Mouse (Mus musculus) liver, adult 2 months (tissue): ENCODE results near the gene Adam22. TPM values are rescaled to one million over a fixed set of nuclear protein-coding genes. Genes with fewer than 3 reads are reported as not detected.
A peak's percentile ranks its signal among the peaks of the same experiment; 100 is the strongest.

Experiments
- DNase-seq: peaks from one replicate; pipeline ENCODE4 v3.0.0-alpha.2; 2011; ENCODE audit warnings: low read depth, low spot score; ENCODE audit errors: extremely low read depth
- H3K27ac ChIP-seq: fragments of 200-500 bp; replicated peaks from 2 replicates; pipeline ENCODE4 v1.5.1; 2012; ENCODE audit warnings: low read depth, mild to moderate bottlenecking, control low read depth, inconsistent platforms, low read length; ENCODE audit not compliant: insufficient read depth
- H3K27me3 ChIP-seq: fragments of 200-500 bp; 2 replicates; pipeline ENCODE4 v1.6.1; 2012; ENCODE audit warnings: mild to moderate bottlenecking, moderate library complexity, low read length, inconsistent platforms; ENCODE audit not compliant: control insufficient read depth, insufficient read depth
- H3K36me3 ChIP-seq: fragments of 200-500 bp; 2 replicates; pipeline ENCODE4 v1.6.1; 2012; ENCODE audit warnings: low read length, inconsistent platforms; ENCODE audit not compliant: control insufficient read depth, insufficient read depth
- H3K4me1 ChIP-seq: fragments of 200-500 bp; 2 replicates; pipeline ENCODE4 v1.6.1; 2011; ENCODE audit warnings: low read length; ENCODE audit not compliant: control insufficient read depth, insufficient read depth
- H3K4me3 ChIP-seq: fragments of 200-500 bp; 2 replicates; pipeline ENCODE4 v1.5.1; 2011; ENCODE audit warnings: low read depth, mild to moderate bottlenecking, control low read depth, low read length, moderate library complexity; ENCODE audit not compliant: insufficient read depth
- H3K79me2 ChIP-seq: fragments of 200-500 bp; 2 replicates; pipeline ENCODE4 v1.6.1; 2012; ENCODE audit warnings: inconsistent platforms, mild to moderate bottlenecking, low read length, moderate library complexity; ENCODE audit not compliant: control insufficient read depth, insufficient read depth
- H3K9ac ChIP-seq: fragments of 200-500 bp; 2 replicates; pipeline ENCODE4 v1.6.1; 2012; ENCODE audit warnings: low read depth, mild to moderate bottlenecking, control low read depth, inconsistent platforms, low read length
- CTCF ChIP-seq: fragments of 200-500 bp; IDR thresholded peaks from 2 replicates; pipeline ENCODE4 v1.5.1; 2011; ENCODE audit warnings: low read depth, low read length, control low read depth
- POLR2A ChIP-seq: fragments of 200-500 bp; IDR thresholded peaks from 2 replicates; pipeline ENCODE4 v1.6.1; 2011; ENCODE audit warnings: low read length, control low read depth; ENCODE audit not compliant: insufficient read depth; ENCODE audit errors: extremely low read depth
- WGBS: fragments of 180-500 bp; shearing (Covaris S2); methylation state at CpG from one replicate; pipeline ENCODE4 v1.1.7; 2018; 5-methylcytosine and 5-hydroxymethylcytosine counted together
- polyA plus RNA-seq: library from polyadenylated mRNA; depleted of rRNA; stranded (reverse); fragments of >200 nt; gene quantifications from 2 replicates; pipeline ENCODE4 v1.2.3, GENCODE M21; 2012
- total RNA-seq: library from RNA; depleted of rRNA; stranded (reverse); fragments of >200 nt; gene quantifications from 2 replicates; pipeline ENCODE4 v1.2.3, GENCODE M21; 2014

Adam22 gene
- total and polyA plus RNA-seq, 2 experiments: 0.01 to 0.55 TPM

- whole genome bisulfite sequencing: 72% methylated on average over 10 of the region's 10 CpGs
- no peaks in the 10 kb centered on the region for H3K27me3 ChIP-seq
- no peak for TF ChIP-seq POLR2A
- no peak for TF ChIP-seq CTCF
- no peaks in the 10 kb centered on the region for H3K79me2 ChIP-seq
- no peak overlapping the region for H3K4me3 ChIP-seq
- H3K9ac ChIP-seq: no peak overlapping the region
- peak; percentile 4 for DNase-seq
- no peaks in the 10 kb centered on the region for H3K36me3 ChIP-seq
- H3K27ac ChIP-seq: no peak overlapping the region
- H3K4me1 ChIP-seq: no peaks in the 10 kb centered on the region
These were observed 18.4 kb downstream of the Adam22 start for GRCm38 (mm10) chr5:8349557-8349956.

GRCm38 (mm10) chr5:8346329-8346728, 21.6 kb downstream of the Adam22 start:
- H3K36me3 ChIP-seq: no peaks in the 10 kb centered on the region
- H3K27ac ChIP-seq: 0 out of 2 replicates have a peak overlapping the region, but pooled peaks have one; percentile 12
- H3K4me1 ChIP-seq: no peaks in the 10 kb centered on the region
- H3K9ac ChIP-seq: no peak overlapping the region
- no peaks in the 10 kb centered on the region for H3K27me3 ChIP-seq
- TF ChIP-seq CTCF (no peak), POLR2A (no peak)
- peak; percentile 25 for DNase-seq
- H3K4me3 ChIP-seq: no peak overlapping the region
- H3K79me2 ChIP-seq: no peaks in the 10 kb centered on the region

GRCm38 (mm10) chr5:8343296-8343695, 24.7 kb downstream of the Adam22 start:
- no peaks in the 10 kb centered on the region for H3K79me2 ChIP-seq
- 83% methylated on average over 3 of the region's 3 CpGs for WGBS
- no peak for TF ChIP-seq POLR2A
- no peak for TF ChIP-seq CTCF
- no peak for DNase-seq
- no peaks in the 10 kb centered on the region for H3K27me3 ChIP-seq
- H3K36me3 ChIP-seq: no peaks in the 10 kb centered on the region
- H3K9ac ChIP-seq: no peak overlapping the region
- H3K4me3 ChIP-seq: no peak overlapping the region
- H3K4me1 ChIP-seq: no peaks in the 10 kb centered on the region
- H3K27ac ChIP-seq: no peak overlapping the region

- H3K36me3 ChIP-seq: no peaks in the 10 kb centered on the region
- no peaks in the 10 kb centered on the region for H3K4me1 ChIP-seq
- DNase-seq: no peak
- H3K4me3 ChIP-seq: no peak overlapping the region
- H3K9ac ChIP-seq: no peak overlapping the region
- H3K27me3 ChIP-seq: no peaks in the 10 kb centered on the region
- no peaks in the 10 kb centered on the region for H3K79me2 ChIP-seq
- TF ChIP-seq CTCF: no peak
- TF ChIP-seq POLR2A: no peak
- no peak overlapping the region for H3K27ac ChIP-seq
- 92% methylated on average over 4 of the region's 4 CpGs for WGBS
These were observed 26.3 kb downstream of the Adam22 start for GRCm38 (mm10) chr5:8341676-8342075.

- no peak for DNase-seq
- H3K27me3 ChIP-seq: no peaks in the 10 kb centered on the region
- no peaks in the 10 kb centered on the region for H3K4me1 ChIP-seq
- H3K9ac ChIP-seq: no peak overlapping the region
- no peak for TF ChIP-seq CTCF
- TF ChIP-seq POLR2A: no peak
- H3K79me2 ChIP-seq: no peaks in the 10 kb centered on the region
- 81% methylated on average over 4 of the region's 4 CpGs for WGBS
- no peak overlapping the region for H3K27ac ChIP-seq
- H3K4me3 ChIP-seq: no peak overlapping the region
- no peaks in the 10 kb centered on the region for H3K36me3 ChIP-seq
These were observed 40.2 kb downstream of the Adam22 start for GRCm38 (mm10) chr5:8327645-8328269.

GRCm38 (mm10) chr5:8326671-8327070, 41.3 kb downstream of the Adam22 start:
- H3K4me3 ChIP-seq: no peak overlapping the region
- no peaks in the 10 kb centered on the region for H3K27me3 ChIP-seq
- no peak for DNase-seq
- H3K36me3 ChIP-seq: no peaks in the 10 kb centered on the region
- H3K79me2 ChIP-seq: no peaks in the 10 kb centered on the region
- WGBS: 82% methylated on average over 5 of the region's 5 CpGs
- H3K9ac ChIP-seq: no peak overlapping the region
- TF ChIP-seq CTCF: no peak
- TF ChIP-seq POLR2A: no peak
- H3K27ac ChIP-seq: no peak overlapping the region
- no peaks in the 10 kb centered on the region for H3K4me1 ChIP-seq
